Comparison of ENCODE assay signal across 8 mouse cellular contexts in genomic region chr10:121429581-121429980, GRCm38 (mm10). TPM values are rescaled to one million over a fixed set of nuclear protein-coding genes. Genes with fewer than 3 reads are reported as not detected.
DNase-seq lines count a peak whose midpoint lies in the region; ATAC-seq lines count a peak whose summit lies in the region.

No protein-coding gene starts in this region.

- no peaks in the 10 kb centered on the region for H3K27me3 ChIP-seq in heart, embryonic 12.5 days (replicated peaks)
- H3K27me3 ChIP-seq in forebrain, embryonic 13.5 days, result 0 out of 2 replicates have a peak, but pooled peaks cover 3% of the 10 kb centered on the region
- H3K27me3 ChIP-seq in liver, embryonic 11.5 days (replicated peaks; ENCODE audit: control insufficient read depth, insufficient read depth, low read length), result no peaks in the 10 kb centered on the region

- H3K9ac ChIP-seq in heart, embryonic 12.5 days, result peak overlapping the region; percentile 62
- no peak overlapping the region for H3K9ac ChIP-seq in forebrain, embryonic 13.5 days
- peak overlapping the region; percentile 46; the same call in 1 of the 2 replicates for H3K9ac ChIP-seq in liver, embryonic 11.5 days (ENCODE audit: low read depth, low read length)

- H3K4me1 ChIP-seq in heart, embryonic 12.5 days (replicated peaks), result peaks cover 93% of the 10 kb centered on the region
- H3K4me1 ChIP-seq in forebrain, embryonic 13.5 days, result peaks cover 27% of the 10 kb centered on the region
- H3K4me1 ChIP-seq in liver, embryonic 11.5 days (replicated peaks; ENCODE audit: control insufficient read depth, insufficient read depth, low read length), result peaks cover 69% of the 10 kb centered on the region

- 40% methylated on average over 8 of the region's 8 CpGs for WGBS in heart, embryonic 12.5 days
- WGBS in forebrain, embryonic 13.5 days, result 49% methylated on average over 8 of the region's 8 CpGs
- 29% methylated on average over 8 of the region's 8 CpGs for WGBS in liver, embryonic 11.5 days

- peak overlapping the region; percentile 59 for H3K4me2 ChIP-seq in heart, embryonic 12.5 days
- no peak overlapping the region for H3K4me2 ChIP-seq in forebrain, embryonic 13.5 days
- H3K4me2 ChIP-seq in liver, embryonic 11.5 days, result peak overlapping the region; percentile 61

- ATAC-seq in heart, embryonic 12.5 days (ENCODE audit: insufficient number of reproducible peaks, low FRiP score), result no peak
- 0 out of 2 replicates have a peak, but pooled peaks have one; percentile 22 for ATAC-seq in forebrain, embryonic 13.5 days
- ATAC-seq in liver, embryonic 11.5 days (replicated peaks; ENCODE audit: low FRiP score), result no peak
- ATAC-seq in cerebellum, adult (ENCODE audit: insufficient number of reproducible peaks, low FRiP score, low TSS enrichment), result no peak
- ATAC-seq in monocyte, adult 5-6 weeks (replicated peaks; ENCODE audit: insufficient number of reproducible peaks, low FRiP score, low TSS enrichment, poor library complexity, severe bottlenecking), result no peak

- intact Hi-C loops in heart, postnatal 36 days (cut with DNase I), result no loop called here

- 0 out of 2 replicates have a peak overlapping the region, but pooled peaks have one; percentile 1 for H3K4me3 ChIP-seq in heart, embryonic 12.5 days
- no peak overlapping the region for H3K4me3 ChIP-seq in forebrain, embryonic 13.5 days
- no peak overlapping the region; the same call in 1 of the 2 replicates for H3K4me3 ChIP-seq in liver, embryonic 11.5 days (ENCODE audit: low read depth, low read length)

- H3K27ac ChIP-seq in heart, embryonic 12.5 days (ENCODE audit: poor library complexity, severe bottlenecking), result peak overlapping the region; percentile 97
- H3K27ac ChIP-seq in forebrain, embryonic 13.5 days, result no peak overlapping the region
- H3K27ac ChIP-seq in liver, embryonic 11.5 days (ENCODE audit: low read depth, low read length), result peak overlapping the region; percentile 83

- no peaks in the 10 kb centered on the region for H3K9me3 ChIP-seq in heart, embryonic 12.5 days (replicated peaks)
- H3K9me3 ChIP-seq in forebrain, embryonic 13.5 days (replicated peaks), result no peaks in the 10 kb centered on the region
- no peaks in the 10 kb centered on the region for H3K9me3 ChIP-seq in liver, embryonic 11.5 days (ENCODE audit: control insufficient read depth, low read length)

- no peaks in the 10 kb centered on the region for H3K36me3 ChIP-seq in heart, embryonic 12.5 days
- no peaks in the 10 kb centered on the region for H3K36me3 ChIP-seq in forebrain, embryonic 13.5 days (ENCODE audit: poor library complexity, severe bottlenecking)
- no peaks in the 10 kb centered on the region for H3K36me3 ChIP-seq in liver, embryonic 11.5 days (ENCODE audit: control insufficient read depth, insufficient read depth, low read length)

- DNase-seq in heart, postnatal 36 days, result no peak
- DNase-seq in B cell, adult 2 months, result peak; percentile 34 to 37
- no peak for DNase-seq in liver, embryonic 11.5 days (ENCODE audit: low spot score)
- DNase-seq in layer of hippocampus, postnatal 10 days (ENCODE audit: low spot score in 2 of 2), result no peak

RNA-seq across cellular contexts. Expression of gene Rassf3, which starts 46.6 kb away (rescaled TPM):
- polyA plus RNA-seq in heart, embryonic 12.5 days (2016; fragmentation: Nextera tagmentation; extraction: Ambion mirVana), result 27.0 and 28.1 TPM in 2 replicates
- 100 to 1,000 TPM; 125 to 140 TPM for total RNA-seq in heart, postnatal 36 days (2021)
- polyA plus RNA-seq in forebrain, embryonic 13.5 days (2015; fragmentation: Nextera tagmentation; extraction: Ambion mirVana), result 3.5 and 3.7 TPM in 2 replicates
- 14.0 and 15.4 TPM in 2 replicates for polyA plus RNA-seq in liver, embryonic 11.5 days (2014; fragmentation: Nextera tagmentation; extraction: Ambion mirVana)
- total RNA-seq in layer of hippocampus, postnatal 10 days (2021), result 10 to 100 TPM; 14.3 to 15.5 TPM
- total RNA-seq in monocyte, adult 5-6 weeks (2017), result 80.1 to 98.6 TPM (median 93.0 TPM) in 3 replicates

Comparison
In these comparisons a context has a peak if more than half of its experiments do, and no peak if none do; other contexts are left out.
1. DNase-seq: peak in B cell, adult 2 months (2 of 2); none in heart, postnatal 36 days (0 of 2), liver, embryonic 11.5 days (single experiment) and layer of hippocampus, postnatal 10 days (0 of 2).